Comparison of ENCODE assay signal across 8 mouse cellular contexts in the genomic region with DNA sequence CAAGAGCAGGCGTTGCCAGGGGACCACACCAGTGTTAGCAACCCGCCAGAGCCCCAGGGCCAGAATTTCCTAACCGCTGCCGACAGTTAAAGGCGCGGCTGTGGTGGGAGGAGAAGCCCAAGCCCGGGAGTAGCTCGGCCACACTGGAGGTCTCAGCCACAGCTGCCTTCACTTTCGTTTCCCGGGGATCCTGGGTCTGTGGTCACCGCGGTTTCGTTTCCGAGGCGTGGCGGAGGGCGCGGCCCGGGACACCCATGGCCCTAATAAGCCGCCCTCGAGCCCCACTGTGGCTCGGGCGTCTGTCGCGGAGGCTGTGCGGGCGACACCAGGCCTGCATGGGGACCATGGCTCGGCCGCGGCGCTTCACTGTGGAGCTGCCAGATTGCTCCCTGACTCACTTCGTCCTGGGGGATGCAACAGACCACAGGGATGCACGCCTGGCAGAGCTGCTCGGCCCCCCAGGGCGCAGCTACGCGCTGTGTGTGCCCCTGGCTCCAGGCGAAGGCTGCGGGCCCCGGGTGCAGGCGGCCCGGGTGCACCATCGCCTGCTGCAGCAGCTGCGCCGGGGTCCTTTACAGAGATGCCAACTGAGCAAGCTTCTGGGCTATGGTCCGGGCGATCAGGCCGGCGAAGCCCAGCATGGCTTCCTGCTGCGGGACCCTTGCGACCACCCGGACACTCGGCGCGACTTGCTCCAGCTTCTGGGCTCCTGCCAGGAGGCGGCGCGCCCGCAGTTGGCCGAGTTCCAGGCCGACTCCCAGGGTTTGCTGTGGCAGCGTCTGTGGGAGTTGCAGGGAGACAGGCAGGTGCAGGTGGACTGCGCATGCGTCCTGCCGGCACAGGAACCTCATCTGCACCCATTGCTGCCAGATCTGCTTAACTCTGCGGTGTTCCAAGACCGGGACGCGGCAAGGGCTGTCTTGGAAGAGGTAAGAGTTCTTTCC. TPM values are rescaled to one million over a fixed set of nuclear protein-coding genes. Genes with fewer than 3 reads are reported as not detected.
DNase-seq lines count a peak whose midpoint lies in the region; ATAC-seq and TF ChIP-seq lines count a peak whose summit lies in the region.

A gene (plus strand): TSS at position 107 of the 944 bp plus-strand sequence.

- no peaks in the 10 kb centered on the region for H3K4me1 ChIP-seq in ES-Bruce4 (ENCODE audit: control insufficient read depth, insufficient read depth, low read length)
- peaks cover 14% of the 10 kb centered on the region for H3K4me1 ChIP-seq in forebrain, embryonic 16.5 days (replicated peaks; ENCODE audit: control insufficient read depth, insufficient read depth, low read length)
- peaks cover 2% of the 10 kb centered on the region; the same call in 1 of the 2 replicates for H3K4me1 ChIP-seq in lung, adult 2 months (ENCODE audit: control insufficient read depth, insufficient read depth, low read length)
- peaks cover 21% of the 10 kb centered on the region for H3K4me1 ChIP-seq in neural tube, embryonic 15.5 days

- no peak for TF ChIP-seq POLR2A in ES-Bruce4 (IDR thresholded peaks at IDR 0.05; ENCODE audit: insufficient read depth, low read length)
- peak; percentile 62; the same call in 1 of the 2 replicates for TF ChIP-seq POLR2A in lung, adult 2 months (IDR thresholded peaks at IDR 0.05; ENCODE audit: borderline replicate concordance, extremely low read depth, low read depth, low read length)

- no peak for TF ChIP-seq CTCF in ES-Bruce4 (IDR thresholded peaks at IDR 0.05; ENCODE audit: low read depth, low read length)
- TF ChIP-seq CTCF in layer of hippocampus, adult 2 months (conservative IDR thresholded peaks at IDR 0.05), result no peak
- TF ChIP-seq CTCF in lung, adult 2 months (IDR thresholded peaks at IDR 0.05; ENCODE audit: insufficient read depth, low read length), result no peak

- H3K36me3 ChIP-seq in ES-Bruce4 (ENCODE audit: control insufficient read depth, insufficient read depth, low read length, poor library complexity, severe bottlenecking), result no peaks in the 10 kb centered on the region
- no peaks in the 10 kb centered on the region for H3K36me3 ChIP-seq in forebrain, embryonic 16.5 days (ENCODE audit: control insufficient read depth, insufficient read depth)
- H3K36me3 ChIP-seq in neural tube, embryonic 15.5 days, result no peaks in the 10 kb centered on the region

- peak; percentile 84 to 92 for DNase-seq in cerebellum, adult 18-20 months
- DNase-seq in heart, postnatal 36 days, result peak; percentile 84 to 86
- DNase-seq in layer of hippocampus, adult 2 months (ENCODE audit: low spot score in 2 of 2), result peak; percentile 79 to 85
- DNase-seq in lung, adult 2 months, result peak; percentile 87
- DNase-seq in testis, postnatal 10 days (ENCODE audit: low spot score), result peak; percentile 87

- intact Hi-C loops in heart, postnatal 36 days (cut with DNase I), result loop anchor here (5.0 kb wide), 1 partner anchor 152 kb away; no protein-coding TSS in a partner anchor

- no peaks in the 10 kb centered on the region for H3K9me3 ChIP-seq in ES-Bruce4 (replicated peaks; ENCODE audit: control insufficient read depth, insufficient read depth, low read length, poor library complexity, severe bottlenecking)
- no peaks in the 10 kb centered on the region for H3K9me3 ChIP-seq in forebrain, embryonic 16.5 days (ENCODE audit: control insufficient read depth, low read length)
- no peaks in the 10 kb centered on the region for H3K9me3 ChIP-seq in neural tube, embryonic 15.5 days (replicated peaks)

- WGBS in forebrain, embryonic 16.5 days, result under 1% methylated on average over 69 of the region's 69 CpGs
- WGBS in lung, adult 2 months, result under 1% methylated on average over 69 of the region's 69 CpGs
- under 1% methylated on average over 69 of the region's 69 CpGs for WGBS in neural tube, embryonic 15.5 days

- H3K27me3 ChIP-seq in ES-Bruce4 (ENCODE audit: control insufficient read depth, insufficient read depth, low read length, poor library complexity, severe bottlenecking), result no peaks in the 10 kb centered on the region
- no peaks in the 10 kb centered on the region for H3K27me3 ChIP-seq in forebrain, embryonic 16.5 days (replicated peaks; ENCODE audit: control insufficient read depth, insufficient read depth, low read length)
- H3K27me3 ChIP-seq in neural tube, embryonic 15.5 days (replicated peaks), result no peaks in the 10 kb centered on the region

- no peak for TF ChIP-seq EP300 in ES-Bruce4 (IDR thresholded peaks at IDR 0.05; ENCODE audit: insufficient read depth, low read depth, low read length)

- peak within 1 kb of the TSS; percentile 79 for H3K4me3 ChIP-seq in ES-Bruce4 (ENCODE audit: low read depth, low read length)
- peak within 1 kb of the TSS; percentile 63 for H3K4me3 ChIP-seq in forebrain, embryonic 16.5 days (replicated peaks; ENCODE audit: low read length)
- H3K4me3 ChIP-seq in layer of hippocampus, adult 2 months, result peak within 1 kb of the TSS; percentile 83
- H3K4me3 ChIP-seq in lung, adult 2 months (replicated peaks; ENCODE audit: extremely low read depth, low read depth, low read length), result peak within 1 kb of the TSS; percentile 76
- peak within 1 kb of the TSS; percentile 60 for H3K4me3 ChIP-seq in neural tube, embryonic 15.5 days (replicated peaks)

- peak within 1 kb of the TSS; percentile 91 for H3K4me2 ChIP-seq in forebrain, embryonic 16.5 days (ENCODE audit: low read length)
- peak within 1 kb of the TSS; percentile 94 for H3K4me2 ChIP-seq in neural tube, embryonic 15.5 days

- peak; percentile 89 for ATAC-seq in forebrain, embryonic 16.5 days
- ATAC-seq in neural tube, embryonic 15.5 days (ENCODE audit: low FRiP score), result peak; percentile 90

- peak within 1 kb of the TSS; percentile 68 for H3K9ac ChIP-seq in ES-Bruce4 (ENCODE audit: low read depth, poor library complexity, severe bottlenecking)
- peak within 1 kb of the TSS; percentile 94 for H3K9ac ChIP-seq in forebrain, embryonic 16.5 days (replicated peaks; ENCODE audit: low read depth, low read length)
- H3K9ac ChIP-seq in neural tube, embryonic 15.5 days (replicated peaks), result peak within 1 kb of the TSS; percentile 79

- H3K27ac ChIP-seq in ES-Bruce4 (ENCODE audit: insufficient read depth, low read length), result no peak within 1 kb of the TSS
- H3K27ac ChIP-seq in forebrain, embryonic 16.5 days (ENCODE audit: low read length), result peak within 1 kb of the TSS; percentile 90
- peak within 1 kb of the TSS; percentile 96 for H3K27ac ChIP-seq in layer of hippocampus, adult 2 months
- peak within 1 kb of the TSS; percentile 93 for H3K27ac ChIP-seq in neural tube, embryonic 15.5 days (replicated peaks)

RNA-seq across cellular contexts. Expression of the gene that starts here (rescaled TPM):
- polyA plus RNA-seq in ES-Bruce4 (2011; ENCODE audit: insufficient read depth, insufficient read length, low read depth, missing spikeins), result 0.96 and 1.0 TPM in 2 replicates
- polyA plus RNA-seq in forebrain, embryonic 16.5 days (2015; fragmentation: Nextera tagmentation; extraction: Ambion mirVana), result 12.4 and 16.6 TPM in 2 replicates
- total RNA-seq in heart, postnatal 36 days (2021), result 1 to 10 TPM; 4.6 to 9.9 TPM
- 10 to 100 TPM; 15.8 to 17.6 TPM for total RNA-seq in layer of hippocampus, adult 2 months (2021)
- 9.8 and 10.7 TPM in 2 replicates for polyA plus RNA-seq in lung, adult 2 months (2012; rRNA removed)
- 20.2 and 25.4 TPM in 2 replicates for polyA plus RNA-seq in neural tube, embryonic 15.5 days (2015; fragmentation: Nextera tagmentation; extraction: Ambion mirVana)
